Mouse (Mus musculus) right cerebral cortex, adult 18-20 months (tissue): ENCODE measurements at regions not wholly inside any gene's neighbourhood (a gene's known extent, or its start where the extent isn't known, plus 50 kb on each side); places are given as distances from the start of the nearest gene placed in this dataset.

Experiments used
- DNase-seq: peaks from one replicate; pipeline ENCODE4 v3.0.0; 2022; ENCODE audit warnings: mixed read lengths

DNA sequence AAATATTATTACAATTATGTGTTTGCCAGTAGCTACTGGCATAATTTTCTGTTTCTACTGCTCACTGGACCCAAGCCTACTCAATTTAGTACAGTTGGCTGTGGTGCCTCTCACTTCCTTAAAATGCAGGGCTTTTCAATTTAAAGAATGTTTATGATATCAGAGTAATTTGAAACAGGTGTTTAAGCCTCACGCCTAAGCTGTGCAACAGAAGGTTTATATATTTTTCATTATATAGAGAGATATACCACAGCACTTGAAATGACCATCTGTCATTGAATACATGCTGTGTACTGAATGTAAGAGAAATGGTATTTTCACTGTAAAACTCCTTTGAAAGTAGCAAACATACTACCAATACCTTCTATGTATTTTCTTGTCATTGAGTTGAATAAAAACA lies 376.8 kb downstream of the Otol1 start:
- no peak for DNase-seq

DNA sequence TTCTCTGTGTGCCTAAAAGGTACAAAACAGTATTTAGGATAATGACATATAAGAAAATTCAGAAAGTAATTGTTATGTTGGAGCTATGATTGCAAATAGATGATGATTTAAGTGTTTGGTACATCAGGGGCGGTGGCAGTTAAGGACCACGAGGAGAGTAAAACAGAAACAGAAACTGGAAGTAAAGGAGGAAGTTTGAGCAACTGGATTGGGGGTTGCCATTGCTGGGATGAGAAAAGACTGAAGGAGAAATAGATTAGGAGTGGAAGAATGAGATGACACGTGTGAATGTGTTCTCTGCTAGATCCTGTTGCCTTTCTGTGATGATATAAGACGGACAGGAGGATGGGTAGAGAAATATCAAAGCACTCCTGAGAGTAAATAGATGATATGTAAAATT lies 378.5 kb downstream of the Otol1 start:
- DNase-seq, result no peak

DNA sequence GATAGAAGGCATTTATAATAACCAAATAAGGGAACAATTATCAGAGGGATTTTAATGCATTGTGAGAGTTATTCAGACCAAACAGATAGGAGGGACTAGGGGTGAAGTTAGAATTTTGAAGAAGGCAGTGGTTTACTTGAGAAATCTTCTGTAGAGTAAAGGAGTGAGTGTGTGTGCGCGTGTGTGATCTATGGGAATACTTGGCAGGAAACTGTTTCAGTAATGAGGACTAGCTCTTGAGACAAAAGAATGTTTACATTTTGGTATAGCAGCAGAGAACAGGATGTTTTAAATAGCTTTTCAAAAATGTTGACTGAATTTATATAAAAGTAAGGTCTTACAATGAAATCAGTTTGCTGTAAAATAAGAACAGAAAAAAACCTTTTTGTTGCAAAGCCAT lies 393.8 kb downstream of the Otol1 start:
- DNase-seq, result no peak

DNA sequence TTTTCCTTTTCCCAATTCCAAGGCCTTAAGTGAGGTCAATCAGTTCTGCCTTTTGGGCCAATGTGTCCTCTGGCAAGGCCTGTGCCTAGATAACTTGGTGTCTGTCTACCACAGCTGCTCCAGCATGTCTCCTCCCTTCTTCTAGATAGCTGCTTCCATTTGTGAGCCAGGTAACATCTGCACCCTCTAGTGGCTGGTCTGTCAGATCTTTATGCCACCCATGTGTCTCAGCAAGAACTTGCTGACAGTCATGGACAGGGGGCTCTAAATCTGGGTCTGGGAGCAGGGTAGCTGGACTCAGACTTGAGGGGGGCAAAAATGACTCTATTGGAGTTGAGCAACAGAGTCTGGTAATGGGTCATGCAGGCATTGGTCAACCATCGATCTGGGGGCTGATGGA lies 399.2 kb downstream of the Otol1 start:
- DNase-seq, result peak; percentile 19

DNA sequence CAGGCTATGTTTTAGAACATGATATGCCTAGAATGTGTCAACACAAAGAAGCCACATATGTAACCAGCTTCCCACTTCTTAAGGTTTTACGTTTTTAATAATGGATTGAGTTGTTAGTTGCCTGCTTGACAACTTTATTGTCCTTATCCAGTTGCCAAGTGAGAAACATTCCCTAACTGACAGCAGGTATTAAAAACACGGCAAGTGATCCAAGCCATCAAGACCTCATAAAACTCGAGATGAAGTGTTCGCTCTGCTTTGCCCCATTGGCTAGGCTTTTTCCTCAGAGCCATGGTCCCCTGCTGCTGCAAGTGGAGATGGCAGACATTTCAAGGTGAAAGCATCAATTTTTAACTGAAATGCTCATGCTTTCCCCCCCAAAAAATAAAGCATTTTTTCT lies 410.9 kb downstream of the Otol1 start:
- DNase-seq, result no peak

DNA sequence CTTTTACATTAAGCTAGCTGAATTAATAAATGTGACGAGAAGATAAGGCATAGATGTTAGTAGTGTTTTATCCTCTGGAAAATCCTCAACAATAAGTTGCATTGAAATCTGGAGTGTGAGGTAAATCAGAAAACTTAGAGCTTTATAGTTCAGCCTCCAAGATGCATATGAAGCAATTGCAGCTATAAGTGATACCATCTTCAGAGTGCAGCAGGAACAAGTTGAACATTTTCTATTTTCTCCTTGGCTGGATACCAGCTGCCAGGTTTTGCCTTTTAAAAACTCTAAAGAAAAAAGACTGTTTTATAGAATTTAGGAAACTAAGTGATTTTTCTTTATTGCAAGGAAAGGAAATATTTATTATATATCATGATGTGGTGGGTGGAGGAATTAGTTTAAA lies 414.6 kb downstream of the Otol1 start:
- DNase-seq, result peak; percentile 32

DNA sequence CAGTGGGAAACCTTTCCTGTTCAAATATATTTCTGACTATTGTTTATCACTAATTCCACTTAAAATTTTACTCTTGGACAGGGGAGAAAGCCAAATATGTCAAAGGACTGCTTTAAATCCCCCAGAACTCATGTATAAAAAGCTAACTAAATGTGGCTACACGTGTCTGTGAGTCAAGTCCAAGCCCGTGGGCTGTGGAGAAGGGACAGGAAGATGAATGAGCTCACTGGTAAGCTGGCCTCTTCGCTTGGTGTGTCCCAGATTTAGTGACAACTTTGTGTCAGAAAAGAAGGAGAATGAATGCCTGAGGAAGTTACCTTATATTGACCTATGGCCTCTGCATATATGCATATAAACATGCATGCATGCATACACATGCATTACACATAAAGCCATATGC lies 415.3 kb downstream of the Otol1 start:
- DNase-seq, result peak; percentile 34

DNA sequence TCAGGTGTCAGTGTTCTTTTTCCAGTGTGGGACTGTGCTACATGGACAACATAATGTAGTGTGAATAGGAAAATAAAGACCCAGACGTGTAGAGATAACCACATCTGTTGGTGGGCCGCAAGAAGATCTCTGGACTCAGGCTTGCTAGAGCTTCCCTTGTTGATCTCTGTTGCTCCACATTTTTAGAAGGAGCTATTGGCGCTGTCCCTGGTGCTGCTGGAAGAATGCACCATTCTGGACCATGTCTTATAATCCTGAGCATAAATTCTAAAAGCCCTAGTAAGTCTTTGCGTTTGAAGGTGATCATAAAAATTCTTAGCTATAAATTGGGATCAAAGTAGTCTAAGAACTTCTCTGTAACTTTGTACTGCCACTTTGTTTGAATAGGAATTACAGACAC lies 429.3 kb downstream of the Otol1 start:
- DNase-seq, result no peak

DNA sequence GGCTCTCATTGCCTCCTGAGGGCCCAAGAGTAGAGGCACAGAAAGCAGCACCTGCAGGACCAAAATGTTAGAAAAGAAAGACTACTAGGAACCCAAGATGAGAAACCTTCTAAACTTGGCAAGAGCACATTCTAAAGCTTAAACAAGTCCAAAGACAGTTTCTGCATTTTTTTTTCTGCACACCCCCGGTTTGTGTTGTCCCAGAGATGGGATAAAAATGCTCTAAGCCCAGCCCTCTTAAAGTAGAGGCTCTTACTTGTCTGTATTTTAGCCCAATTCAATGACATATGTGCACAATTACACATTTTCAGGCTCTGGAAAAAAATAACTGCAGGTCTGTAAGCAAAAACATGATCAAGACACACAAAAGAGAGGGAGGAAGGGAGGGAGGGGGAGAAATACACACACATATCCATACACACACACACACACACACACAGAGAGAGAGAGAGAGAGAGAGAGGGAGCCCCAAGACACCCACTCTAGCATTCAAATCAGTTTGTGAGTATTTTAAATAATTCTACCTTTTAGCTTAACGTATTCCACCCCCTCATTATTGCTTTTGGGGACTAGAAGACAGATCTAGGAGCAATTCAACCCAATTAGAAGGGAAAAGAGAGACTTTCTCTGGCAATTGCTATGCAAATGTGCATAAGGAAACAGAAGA lies 449.9 kb downstream of the Otol1 start:
- no peak for DNase-seq

DNA sequence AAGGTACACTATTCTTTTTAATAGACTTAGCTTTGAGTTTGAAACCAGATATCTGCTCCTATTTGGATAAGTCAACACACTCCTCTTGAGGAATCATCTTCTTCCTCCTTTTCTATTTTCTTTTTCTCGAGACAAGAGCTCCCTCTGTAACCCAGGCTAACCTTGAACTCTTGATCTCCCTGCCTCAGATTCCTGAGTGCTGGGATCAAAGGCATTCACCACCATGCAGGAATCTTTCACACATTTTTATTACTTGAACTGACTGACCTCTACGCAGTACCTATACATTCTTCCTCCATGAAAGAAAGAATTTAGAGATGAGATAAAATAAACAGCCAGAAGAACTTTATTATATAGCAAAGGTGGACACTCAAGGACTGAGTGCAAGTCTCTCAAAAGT lies 453.4 kb downstream of the Otol1 start:
- DNase-seq, result no peak

DNA sequence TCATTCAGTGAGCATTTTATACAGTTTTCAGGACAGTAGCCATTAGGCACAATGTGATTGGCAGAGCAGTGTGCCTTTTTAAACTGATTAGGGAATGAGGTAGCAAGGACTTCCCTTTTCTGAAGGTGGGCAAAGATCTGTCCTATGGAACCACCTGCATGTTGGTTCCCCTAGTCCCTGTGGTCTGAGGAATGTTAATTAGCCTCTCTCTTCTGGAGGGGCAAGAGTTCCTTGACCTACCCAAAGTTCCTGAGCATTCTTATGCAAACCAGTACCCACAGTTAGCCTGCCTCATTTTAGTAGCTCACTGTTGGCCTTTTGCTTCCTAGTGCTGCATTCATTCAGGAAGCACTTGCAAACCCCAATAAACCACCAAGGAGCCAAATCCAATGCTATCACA lies 455.8 kb downstream of the Otol1 start:
- no peak for DNase-seq

DNA sequence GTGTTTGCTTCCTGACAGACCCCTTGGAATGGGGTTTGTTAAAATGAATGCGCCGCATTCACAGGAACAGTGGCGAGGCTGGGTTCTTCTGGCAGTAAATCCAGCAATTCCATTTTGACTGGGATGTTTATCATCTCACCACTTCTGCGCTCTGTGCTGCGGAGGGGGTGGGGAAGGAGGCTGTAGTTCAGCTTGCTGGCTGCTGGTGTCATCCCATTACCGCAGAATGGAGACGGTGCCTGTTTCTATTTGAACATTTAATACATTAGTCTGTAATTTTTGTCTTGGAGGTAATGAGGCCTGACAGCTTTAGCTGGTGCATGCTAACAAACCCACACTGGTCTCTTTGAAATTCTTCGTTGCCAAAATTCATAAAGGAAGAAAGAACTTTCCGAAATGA lies 475.1 kb downstream of the Otol1 start:
- DNase-seq, result peak; percentile 57

DNA sequence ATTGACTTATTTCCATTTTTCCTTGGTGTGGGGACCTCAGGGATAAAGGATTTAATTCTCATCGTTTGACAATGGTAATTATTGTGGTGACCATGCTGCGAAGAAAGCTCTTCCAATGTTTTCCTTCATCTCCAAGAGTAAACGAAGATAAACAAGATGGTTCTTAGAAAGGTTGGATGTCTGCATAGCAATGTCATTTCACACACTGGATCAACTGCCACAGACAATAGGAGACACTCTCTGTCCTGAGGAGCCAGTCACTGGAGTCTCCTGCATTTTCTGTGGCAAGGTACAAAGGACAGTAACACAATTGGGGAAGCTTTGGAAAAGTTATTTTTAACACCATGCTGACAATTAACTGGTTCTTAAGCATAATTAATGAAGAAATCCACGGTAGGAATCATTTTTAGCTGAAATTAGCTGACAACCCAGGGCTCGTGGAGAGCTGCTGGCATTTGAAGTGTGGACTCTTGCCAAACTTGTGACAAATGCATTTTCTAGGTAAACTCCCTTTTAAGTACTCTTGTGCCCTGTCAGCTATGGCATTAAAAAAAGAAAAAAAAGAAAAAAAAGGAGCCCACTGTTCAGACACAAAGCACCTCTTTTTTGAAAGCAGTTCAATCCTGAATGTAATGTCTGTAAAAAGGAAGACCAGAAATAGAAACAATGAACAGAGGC lies 475.8 kb downstream of the Otol1 start:
- DNase-seq, result no peak

DNA sequence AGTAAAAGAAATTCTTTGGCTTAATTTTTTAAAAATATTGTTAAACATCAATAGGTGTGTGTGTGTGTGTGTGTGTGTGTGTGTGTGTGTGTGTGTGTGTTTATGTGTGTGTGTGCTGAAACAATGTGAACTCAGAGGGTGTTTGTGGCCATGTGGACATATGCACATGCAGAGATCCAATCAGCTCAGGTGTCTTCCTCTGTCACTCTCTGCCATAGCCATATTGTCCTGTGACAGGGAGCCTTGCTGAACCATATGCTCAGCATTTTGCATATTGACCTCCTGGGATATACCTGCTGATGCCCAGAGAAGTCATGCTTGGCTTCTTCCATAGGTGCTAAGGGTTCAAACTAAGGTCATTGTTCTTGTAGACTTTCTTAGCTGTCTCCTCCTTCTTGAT lies 489.0 kb downstream of the Otol1 start:
- DNase-seq, result no peak

DNA sequence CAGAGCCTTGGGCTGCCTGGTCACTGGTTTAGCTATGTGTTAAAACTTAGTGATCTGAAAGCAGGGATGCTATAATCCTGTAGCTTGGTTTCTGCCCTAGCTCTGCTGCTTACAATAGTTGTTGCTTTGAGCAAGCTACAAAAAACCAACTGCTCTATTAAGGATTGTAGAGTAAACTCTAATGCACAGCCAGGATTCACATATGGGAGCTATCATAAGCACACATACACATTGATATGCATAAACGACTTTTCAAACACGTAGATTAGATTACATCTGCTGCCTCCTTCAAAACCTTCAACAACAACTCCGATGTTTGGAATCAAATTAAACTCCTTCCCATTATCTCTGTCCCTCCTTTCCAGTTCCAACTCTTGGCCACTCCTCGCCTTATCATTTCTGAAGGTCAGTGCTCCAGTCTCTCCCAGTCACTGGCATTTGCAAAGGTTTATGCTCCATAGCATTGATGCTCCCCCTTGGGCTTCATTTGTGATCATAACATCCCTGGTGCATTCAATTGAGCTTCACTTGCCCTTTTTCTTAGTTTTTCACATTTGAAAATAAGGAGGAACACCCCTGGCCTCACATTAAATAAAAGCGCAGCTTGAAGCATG lies 492.9 kb downstream of the Otol1 start:
- DNase-seq, result no peak

DNA sequence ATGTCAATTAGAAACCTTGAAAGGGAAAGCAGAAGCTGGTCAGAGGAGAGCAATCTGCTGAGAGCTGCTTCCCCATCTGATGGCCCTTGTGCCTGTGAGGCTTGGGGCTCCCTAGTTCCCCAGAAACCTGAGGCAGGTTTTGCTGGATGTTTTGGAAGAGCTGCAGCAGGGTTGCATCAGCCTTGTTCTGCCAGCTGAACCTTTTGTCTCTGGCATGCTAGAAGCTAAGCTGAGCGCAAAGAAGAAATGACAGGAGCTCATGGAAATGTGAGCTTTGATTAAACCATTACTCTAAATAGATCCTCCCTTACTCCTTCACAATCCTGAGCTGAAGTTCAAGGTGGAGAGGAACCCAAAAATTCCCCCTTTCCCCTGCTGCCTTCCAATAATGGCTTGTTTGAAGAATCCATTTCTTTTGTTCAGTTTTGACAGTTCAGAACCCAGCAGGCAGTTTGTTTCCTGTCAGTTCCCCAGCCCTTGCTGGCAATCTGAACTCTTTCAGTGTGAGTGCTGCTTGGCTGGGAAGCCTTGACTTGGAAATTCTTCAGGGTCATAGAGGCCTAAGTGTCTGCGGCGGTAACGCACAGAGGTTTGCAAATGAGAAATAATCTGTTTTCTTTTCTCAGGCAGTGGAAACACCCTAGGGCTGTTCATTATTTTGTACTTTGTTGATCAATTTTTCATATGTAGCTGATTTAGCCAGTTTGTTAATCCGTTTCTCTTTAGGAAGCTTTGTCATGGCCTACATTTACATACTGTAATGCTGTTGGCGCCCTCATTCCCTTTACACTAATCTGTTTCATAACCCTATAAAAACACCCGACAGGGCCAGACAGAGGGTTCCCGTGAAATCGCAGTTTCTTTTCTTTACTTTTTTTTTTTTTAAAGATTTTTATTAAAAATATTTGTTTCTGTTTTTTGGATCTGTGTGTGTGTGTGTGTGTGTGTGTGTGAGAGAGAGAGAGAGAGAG lies 493.9 kb downstream of the Otol1 start:
- DNase-seq, result no peak

DNA sequence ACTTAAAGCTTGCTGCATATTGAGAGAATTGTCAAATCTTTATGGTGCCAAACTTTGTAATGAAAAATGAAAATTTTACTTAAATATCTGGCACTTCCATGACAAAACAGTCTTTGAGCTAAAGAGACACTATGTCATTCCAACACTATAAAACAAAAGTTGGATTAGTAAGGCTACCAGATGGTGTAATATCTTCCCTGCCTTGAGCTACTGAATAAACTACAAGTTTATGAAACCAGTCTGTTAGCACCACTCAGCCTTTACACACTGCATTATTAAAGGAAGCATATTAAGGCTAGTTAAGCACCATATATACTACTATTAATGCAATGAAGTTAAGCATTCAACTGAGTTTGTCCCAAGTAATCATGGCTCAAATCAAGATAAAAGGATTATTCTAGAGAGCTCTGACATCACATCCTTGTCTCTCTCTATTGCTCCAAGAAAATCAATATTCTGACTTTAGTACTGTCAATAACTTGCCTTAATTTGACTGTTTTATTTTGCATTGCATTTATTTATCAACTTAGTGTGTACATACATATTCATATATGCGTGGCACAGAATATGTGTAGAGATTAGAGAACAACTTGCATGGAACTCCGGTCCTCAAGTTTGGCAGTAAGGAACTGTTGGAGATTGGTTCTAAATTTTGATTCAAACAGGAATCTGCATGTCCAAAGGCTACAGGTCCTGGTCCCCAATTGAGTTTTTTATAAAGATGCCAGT lies 526.3 kb downstream of the Otol1 start:
- DNase-seq, result no peak

DNA sequence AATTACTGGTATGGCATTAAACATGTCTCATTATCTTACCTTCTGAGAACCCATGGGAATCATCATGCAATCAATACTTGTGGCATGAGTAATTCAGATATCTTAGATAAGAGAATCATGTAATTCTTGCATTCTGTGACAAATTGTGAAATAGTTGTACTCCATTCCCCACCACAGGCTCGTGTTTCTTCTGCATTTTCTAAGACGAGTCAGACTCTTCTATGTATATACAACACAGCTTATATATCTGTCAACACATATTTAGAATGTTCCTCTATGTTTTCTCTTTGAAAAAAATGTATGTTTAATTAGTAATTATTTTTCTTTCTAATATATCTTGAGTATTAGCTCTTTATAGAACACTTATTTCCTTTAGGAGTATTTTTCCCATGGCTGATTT lies 527.7 kb downstream of the Otol1 start:
- no peak for DNase-seq

DNA sequence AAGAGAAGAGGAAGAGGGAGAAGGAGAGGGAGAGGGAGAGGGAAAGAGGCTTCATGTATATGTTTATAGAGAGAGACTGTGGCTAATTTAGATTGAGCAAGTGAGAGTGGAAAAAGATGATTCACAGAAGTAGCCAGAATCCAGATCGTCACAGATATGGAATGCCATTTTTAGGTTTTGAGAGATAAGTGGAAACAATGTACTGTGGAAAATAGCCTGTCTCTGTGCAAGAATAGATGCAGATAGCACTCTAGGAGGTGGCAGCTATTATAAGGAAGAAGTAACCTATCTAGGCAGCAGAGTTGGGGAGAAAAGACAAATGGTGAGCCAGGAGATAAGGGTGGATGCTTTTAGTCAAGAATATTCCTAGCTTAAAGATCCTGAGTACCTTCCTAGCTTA lies 536.5 kb downstream of the Otol1 start:
- DNase-seq, result peak; percentile 34

DNA sequence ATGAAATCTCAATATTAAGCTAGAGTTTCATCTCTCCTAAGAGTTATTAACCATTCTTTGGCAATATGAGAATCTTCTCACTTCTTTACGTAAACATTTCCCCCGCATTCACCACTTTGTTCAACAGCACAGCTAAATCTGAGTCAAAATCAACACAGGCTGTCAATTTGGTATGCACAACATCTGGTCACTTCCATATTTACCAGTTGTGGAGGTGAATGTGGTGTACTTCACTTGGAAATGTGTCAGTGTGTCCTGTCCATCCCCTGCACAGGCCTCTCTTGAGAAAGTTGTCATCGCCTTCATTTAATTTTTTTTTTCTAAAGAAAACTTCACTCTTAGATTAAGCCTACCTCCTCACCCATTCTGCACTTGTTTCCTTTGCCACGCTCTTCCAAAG lies 550.4 kb downstream of the Otol1 start:
- peak; percentile 44 for DNase-seq

DNA sequence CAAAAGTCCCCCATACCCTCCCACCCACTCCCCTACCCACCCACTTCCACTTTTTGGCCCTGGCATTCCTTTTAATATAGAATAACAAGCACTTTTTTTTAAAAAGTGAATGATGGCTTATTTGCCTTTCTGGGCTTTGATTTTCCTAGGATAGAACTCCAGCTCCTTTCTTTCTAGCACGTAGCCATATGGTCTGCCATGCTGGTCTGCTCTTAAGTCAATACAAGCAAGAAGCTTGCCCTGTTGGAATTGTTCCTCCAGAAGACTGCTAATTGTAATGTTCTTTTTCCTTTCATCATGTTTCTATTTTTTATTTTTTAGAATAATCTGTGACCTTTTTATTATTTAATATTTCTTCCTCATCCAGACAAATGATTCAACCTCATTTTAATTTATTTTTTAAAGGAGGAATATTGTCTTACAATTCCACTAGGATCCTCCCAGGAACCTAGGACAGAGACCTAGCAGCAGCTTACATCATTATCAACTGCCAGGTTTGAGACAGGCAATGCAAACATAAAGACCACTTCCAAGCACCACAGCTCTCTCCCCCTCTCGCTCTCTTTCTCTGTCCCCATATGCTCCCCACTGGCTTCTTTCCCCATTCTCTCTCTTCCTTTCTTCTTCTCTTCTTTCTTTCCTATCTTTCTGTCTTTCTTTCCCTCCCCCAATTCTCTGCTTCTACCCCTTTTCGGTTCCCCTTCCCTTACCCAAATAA lies 558.9 kb downstream of the Otol1 start:
- no peak for DNase-seq

DNA sequence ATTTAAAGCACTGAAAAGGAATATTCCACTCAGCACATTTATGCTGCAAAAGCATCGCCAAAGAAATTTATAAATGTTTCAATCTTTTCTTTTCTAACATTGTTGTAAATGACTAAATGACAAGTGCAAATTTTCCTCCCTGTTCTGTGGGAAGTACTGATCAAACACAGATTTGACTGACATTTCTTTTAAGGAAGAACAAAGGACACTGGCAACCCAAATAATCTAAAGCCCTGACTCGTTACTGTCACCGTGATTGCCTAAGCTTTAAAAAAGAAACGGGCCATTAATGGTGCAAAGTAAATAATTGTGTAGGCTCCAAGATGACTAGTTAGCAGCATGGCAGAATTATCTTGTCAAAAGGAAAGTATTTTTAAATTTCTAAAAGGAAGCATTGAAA lies 587.4 kb downstream of the Otol1 start:
- no peak for DNase-seq
